Mouse (Mus musculus) heart, adult 2 months (tissue): Measurements from ENCODE around the gene Myzap.

ENCODE experiments used
- CTCF ChIP-seq: fragments of 200-600 bp; IDR thresholded peaks from 2 replicates; pipeline ENCODE4 v1.8.1; 2022; ENCODE audit warnings: antibody characterized with exemption, mild to moderate bottlenecking, moderate library complexity
- EP300 ChIP-seq: fragments of 200-500 bp; IDR thresholded peaks from 2 replicates; pipeline ENCODE4 v1.6.1; 2011; ENCODE audit warnings: low read depth, low read length, control low read depth; ENCODE audit not compliant: insufficient read depth
- POLR2A ChIP-seq: fragments of 200-500 bp; IDR thresholded peaks from 2 replicates; pipeline ENCODE4 v1.6.1; 2011; ENCODE audit warnings: mild to moderate bottlenecking, low read depth, low read length, control low read depth; ENCODE audit not compliant: insufficient read depth

DNA sequence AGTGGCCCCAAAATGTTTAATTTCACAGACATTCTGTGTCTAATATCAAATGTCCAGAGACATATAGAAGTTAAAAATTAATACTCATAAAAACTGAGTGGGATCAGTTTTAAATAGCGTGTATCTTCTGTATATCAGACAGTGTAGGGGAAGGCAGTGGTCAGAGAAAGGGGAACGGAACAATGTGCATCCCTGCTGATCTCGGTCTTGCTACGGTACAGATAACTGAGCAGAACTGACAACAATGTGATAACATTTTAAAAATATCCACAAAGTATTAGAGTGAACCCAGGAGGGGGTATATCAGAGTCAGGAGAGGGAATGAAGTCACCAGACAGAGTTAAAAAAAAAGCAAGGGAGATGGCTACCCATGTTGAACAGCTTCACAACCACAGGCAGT, 74.7 kb downstream of the Myzap start:
- no peak for TF ChIP-seq CTCF
- no peak for TF ChIP-seq POLR2A
- no peak for TF ChIP-seq EP300
